Mouse (Mus musculus): ENCODE results near the gene Gm20388. TPM values are rescaled to one million over a fixed set of nuclear protein-coding genes. Genes with fewer than 3 reads are reported as not detected.

The Gm20388 gene
- total RNA-seq, 2 experiments from 2014 or later, result 2.2 to 7.6 TPM

DNA sequence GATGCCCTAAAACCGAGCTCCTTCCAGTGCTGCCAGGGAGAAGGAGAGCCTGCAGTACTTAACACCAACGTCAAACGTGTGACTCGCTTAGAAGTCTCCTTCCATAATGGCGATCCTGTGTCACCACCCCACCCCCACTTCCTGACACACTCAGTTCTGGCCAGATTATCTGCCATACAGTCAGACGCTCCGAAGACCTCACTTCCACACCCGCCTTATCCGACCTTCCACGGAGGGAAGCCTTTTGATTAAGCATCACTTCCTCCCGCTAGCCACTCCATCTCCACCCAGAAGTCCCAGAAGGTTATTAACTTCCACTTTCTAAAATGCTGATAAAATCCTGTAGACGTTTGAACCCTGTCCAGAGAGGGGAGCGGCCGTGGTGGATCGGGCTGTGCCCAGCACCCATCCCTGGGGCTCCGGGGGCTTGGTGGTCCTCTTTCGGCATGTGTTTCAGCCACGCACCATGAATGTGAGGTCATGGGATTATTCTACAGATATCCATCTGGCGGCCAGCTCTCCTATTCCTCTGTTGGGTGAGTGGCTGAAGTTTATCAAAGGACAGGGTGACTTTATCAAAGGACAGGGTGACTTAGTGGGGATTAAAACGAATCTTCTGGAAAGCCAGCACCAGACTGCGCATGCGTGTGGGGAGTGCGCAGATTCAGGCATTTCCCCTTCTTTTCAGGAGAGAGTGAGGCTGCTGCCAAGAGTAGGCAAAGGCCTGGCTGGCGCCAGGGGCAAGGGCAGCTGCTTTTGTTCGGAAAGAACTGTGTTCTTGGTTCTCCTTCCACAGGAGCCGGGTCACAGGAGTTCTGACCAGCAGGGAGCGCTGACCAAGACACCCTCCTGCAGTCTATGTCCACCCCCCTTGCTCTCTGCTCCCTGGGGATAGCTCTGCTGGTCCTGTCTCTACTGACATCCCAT lies 1260.2 kb downstream of the Gm20388 start:
- Histone ChIP-seq H3K27ac (no peak overlapping the region), H3K4me3 (no peak overlapping the region)
- peak; percentile 46 for TF ChIP-seq CTCF (conservative IDR thresholded peaks at IDR 0.05)
- DNase-seq (ENCODE audit: low spot score in 2 of 2), result peak; percentile 12 to 26

DNA sequence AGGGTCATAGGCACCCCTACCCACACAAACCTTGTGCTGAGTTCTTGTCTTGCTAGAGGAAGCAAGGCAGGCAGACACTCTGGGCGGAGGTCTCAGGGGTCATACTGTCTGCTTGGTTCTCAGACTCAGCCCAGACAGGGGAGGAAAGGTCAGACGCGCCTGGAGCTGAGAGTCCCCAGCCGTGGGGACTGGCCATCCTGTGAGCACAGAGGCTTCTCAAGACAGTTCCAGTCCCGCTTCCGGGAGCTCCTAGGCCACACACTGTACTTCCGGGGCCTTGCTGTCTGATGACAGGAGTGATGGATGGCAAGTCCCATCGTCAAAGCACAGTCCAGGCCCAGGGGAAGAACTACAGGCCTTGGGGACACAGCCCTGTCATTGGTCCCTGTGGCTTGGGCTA lies 1261.9 kb downstream of the Gm20388 start:
- no peak for DNase-seq (ENCODE audit: low spot score in 2 of 2)
- Histone ChIP-seq H3K4me3 (no peak overlapping the region), H3K27ac (no peak overlapping the region)
- TF ChIP-seq CTCF (conservative IDR thresholded peaks at IDR 0.05), result no peak

DNA sequence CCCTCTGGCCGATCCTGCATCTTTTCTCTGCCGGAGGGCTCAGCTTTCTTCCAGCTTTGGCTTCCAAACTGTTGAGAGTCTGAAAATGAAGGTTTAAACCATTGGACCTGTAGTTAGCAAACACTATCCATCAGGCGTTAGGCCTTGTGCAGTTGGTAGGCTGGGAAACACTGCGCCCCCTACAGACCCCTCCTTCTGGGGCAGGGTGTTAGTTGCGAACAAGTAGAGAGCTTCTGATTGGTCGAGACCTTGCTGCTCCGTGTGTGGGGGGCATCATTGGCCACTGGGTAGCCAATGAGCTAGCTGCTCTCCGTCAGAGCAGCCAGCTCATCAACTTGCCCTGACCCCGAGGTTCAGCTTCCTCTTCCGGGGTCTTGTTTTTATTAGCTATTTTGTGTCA lies 1263.5 kb downstream of the Gm20388 start:
- no peak for DNase-seq (ENCODE audit: low spot score in 2 of 2)

DNA sequence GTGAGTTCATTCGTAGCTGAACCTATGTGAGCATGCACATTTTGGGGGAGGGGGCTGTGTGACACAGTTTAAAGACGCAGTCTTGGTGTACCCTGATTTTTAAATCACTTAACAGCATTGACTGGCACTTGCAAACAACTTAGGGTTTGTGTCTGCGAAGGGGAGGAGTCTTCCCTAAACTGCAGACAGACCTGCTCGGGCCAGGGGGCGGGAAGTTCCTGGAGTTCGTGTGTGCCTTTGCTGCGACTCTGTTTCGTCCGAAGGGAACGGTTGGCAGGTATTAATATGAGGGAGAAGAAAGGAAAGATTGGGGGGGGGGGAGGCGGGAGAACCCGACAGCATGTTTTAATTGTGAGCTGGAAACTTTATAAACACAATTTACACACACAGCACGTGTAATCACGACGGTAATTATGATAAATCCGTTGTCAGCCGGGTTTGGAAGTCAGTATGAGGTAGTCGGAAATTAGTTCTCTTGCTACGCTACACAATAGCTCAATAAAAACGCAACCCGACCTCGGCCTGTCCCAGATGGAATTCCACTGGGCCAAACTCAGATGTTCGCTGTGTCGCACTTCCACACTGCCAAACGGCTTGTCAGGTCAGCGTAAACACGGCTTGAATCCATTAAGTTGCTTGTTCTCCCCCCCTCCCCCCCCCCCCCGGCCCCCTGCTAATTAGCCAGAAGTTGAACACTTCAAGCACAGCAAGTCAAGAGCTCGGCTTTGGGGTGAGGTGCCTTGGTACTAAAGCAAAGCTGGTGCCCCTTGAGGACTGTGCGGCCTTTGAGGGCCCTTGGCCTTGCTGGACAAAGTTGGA lies 1264.3 kb downstream of the Gm20388 start:
- Histone ChIP-seq H3K27ac (no peak overlapping the region), H3K4me3 (no peak overlapping the region)
- no peak for DNase-seq (ENCODE audit: low spot score in 2 of 2)
- no peak for TF ChIP-seq CTCF (conservative IDR thresholded peaks at IDR 0.05)

More for the DNA sequence above, 1263.5 kb downstream of the Gm20388 start:
- Histone ChIP-seq H3K4me3 (no peak overlapping the region), H3K27ac (no peak overlapping the region)
- TF ChIP-seq CTCF (conservative IDR thresholded peaks at IDR 0.05), result no peak

DNA sequence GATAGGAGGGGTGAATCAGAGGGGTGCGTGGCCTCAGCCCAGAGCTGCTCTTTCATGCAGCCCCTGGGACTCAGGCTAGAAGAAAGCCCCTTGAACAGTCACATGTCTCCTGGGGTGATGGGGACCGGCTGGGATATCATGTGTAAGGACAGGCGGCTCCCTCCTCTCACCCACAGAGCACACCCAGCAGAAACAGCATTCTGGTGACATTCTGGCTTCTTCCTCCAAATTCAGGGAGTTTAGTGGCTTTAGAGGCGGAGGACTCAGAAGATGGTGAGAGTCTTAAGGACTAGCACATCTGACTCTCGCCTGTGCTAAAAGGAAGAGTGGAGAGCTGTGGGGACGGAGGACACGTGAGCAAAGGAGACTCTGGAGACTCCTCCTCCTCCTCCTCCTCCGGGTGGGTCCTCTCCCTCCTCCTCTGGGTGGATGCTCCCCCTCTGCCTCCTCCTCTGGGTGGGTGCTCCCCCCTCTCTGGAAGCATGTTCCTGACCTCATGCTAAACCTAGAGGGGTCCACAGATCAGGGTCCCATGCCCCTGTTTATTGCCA lies 1265.0 kb downstream of the Gm20388 start:
- Histone ChIP-seq H3K4me3 (no peak overlapping the region), H3K27ac (no peak overlapping the region)
- no peak for DNase-seq (ENCODE audit: low spot score in 2 of 2)
- TF ChIP-seq CTCF (conservative IDR thresholded peaks at IDR 0.05), result no peak

DNA sequence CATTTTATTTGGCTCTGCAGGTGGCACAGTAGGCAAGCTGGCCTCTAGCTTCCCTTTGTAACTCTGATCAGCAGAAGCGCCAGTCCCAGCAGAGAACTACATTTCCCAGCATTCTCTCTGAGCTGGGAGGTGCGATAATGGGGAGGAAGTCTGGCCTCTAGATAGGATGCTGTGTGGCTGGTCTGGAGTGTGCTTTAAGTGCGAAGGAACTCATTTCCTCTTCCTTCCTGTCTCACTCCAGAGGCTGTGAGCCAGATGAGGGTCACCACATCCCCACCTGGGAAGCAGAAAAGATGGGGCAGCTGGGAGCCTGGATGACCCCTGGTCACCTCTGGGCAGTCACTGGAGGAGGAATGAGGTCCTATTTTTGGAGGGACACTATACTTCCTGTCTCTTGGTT lies 1265.7 kb downstream of the Gm20388 start:
- TF ChIP-seq CTCF (conservative IDR thresholded peaks at IDR 0.05), result no peak
- DNase-seq (ENCODE audit: low spot score in 2 of 2), result no peak
- H3K4me3 ChIP-seq, result no peak overlapping the region
- H3K27ac ChIP-seq, result no peak overlapping the region

DNA sequence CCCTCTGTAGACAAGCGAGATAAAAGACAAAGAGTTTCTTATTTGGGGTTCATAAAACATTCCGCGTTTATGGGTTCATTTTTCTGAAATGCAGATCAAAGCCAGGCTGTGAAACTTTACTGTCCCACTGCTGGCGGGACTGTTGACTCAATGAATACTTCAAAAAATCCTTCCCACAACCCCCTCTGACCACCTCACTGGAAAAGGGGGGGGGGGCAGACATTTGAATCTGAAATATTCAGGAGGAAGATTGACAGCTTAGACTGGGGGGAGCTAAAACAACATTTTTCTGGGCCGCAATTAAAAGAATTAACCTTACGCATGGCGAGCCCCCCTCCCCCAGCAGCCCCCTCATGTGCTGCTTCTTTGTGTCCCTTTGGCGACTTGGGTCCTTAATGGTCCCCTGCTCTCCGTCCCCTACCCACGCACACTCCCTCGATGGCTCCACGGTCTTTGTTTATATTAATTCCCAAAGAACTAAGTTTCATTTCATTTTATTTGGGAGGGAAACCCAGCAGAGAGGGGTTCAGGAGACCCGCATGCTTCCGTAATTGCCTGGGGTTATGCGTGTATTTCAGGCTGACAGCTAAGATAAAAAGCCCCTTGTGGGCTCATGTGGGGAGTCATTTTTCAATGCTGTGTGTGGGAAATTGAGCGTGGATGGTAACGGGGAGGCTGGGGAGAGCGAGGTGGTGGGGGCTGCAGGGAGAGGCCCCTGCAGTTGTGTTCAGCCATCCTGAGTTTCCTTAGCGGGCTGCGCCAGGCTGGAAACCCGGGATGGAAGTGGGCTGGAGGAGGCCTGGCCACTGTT lies 1270.0 kb downstream of the Gm20388 start:
- Histone ChIP-seq H3K4me3 (no peak overlapping the region), H3K27ac (no peak overlapping the region)
- no peak for DNase-seq (ENCODE audit: low spot score in 2 of 2)
- TF ChIP-seq CTCF (conservative IDR thresholded peaks at IDR 0.05), result no peak

DNA sequence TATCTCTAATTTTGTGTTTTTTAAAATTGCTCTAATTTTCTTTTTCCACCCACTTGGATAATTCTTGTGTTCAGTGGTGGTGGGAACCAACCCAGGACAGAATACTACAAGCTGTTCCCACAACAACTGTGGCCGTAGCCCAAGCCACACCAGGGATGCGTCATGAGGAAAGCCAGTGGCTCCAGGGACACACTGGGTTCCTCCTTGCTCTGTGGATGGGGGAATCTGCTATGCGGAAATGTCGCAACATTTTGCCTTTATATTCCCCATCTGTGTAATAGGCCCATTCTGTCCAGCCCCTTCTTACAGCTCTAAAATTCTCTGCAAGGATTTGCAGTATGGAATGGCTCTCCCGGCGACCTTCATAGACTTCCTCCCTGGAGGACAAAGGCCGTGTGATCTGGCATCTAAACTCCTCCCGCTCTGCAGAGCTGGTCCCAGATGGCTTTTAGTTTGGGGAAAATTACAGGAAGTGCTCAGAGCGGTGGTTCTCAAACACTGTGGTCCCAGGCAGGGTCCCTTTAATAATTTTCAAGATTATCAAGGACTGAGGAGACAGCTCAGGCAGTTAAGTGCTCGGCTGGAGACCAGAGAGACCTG lies 1270.7 kb downstream of the Gm20388 start:
- no peak overlapping the region for H3K27ac ChIP-seq
- TF ChIP-seq CTCF (conservative IDR thresholded peaks at IDR 0.05), result no peak
- no peak overlapping the region for H3K4me3 ChIP-seq
- no peak for DNase-seq (ENCODE audit: low spot score in 2 of 2)

DNA sequence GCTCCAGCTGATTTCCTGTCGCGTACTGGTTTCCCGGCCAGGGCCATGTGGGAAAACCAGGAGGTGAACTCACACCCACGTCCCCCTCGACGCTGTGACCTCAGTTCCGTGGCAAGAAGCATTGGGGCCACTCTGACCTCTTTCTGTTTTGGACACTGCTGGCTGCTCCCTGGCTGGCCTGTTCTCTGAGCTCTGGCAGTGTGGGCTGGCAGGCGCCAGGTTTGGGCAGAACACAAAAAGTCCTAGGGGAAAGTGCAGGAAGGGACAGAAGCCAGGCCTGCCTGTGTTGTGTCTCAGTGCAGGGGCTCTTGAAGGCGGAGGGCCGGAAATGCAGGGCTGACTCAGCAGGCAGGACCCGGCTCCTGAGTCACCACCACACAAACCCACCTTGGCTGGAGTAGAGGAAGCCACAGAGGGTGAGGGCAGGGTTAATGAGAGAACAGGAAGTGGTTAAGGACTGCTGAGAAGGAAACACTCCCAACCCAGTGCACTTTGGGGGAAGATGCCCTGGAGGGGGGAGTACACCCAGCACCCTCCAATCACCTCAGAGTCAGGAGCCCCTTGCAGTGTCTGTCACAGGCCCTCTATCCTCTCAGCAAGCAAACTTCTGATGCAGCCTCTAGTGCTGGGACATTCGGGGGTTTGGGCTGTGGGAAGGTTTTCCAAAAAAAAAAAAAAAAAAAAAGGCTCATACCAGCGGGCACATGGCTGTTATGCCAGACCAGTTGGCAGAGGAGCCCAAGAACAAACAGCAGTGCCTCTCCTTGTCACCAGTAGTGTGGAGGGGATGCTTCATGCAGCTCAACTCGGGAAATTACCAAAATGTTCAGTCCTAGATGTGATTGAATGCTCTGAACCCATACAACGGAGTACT lies 1277.1 kb downstream of the Gm20388 start:
- H3K27ac ChIP-seq, result no peak overlapping the region
- no peak for TF ChIP-seq CTCF (conservative IDR thresholded peaks at IDR 0.05)
- peak in 1 of 2 experiments; percentile 18 for DNase-seq (ENCODE audit: low spot score in 2 of 2)
- H3K4me3 ChIP-seq, result no peak overlapping the region

DNA sequence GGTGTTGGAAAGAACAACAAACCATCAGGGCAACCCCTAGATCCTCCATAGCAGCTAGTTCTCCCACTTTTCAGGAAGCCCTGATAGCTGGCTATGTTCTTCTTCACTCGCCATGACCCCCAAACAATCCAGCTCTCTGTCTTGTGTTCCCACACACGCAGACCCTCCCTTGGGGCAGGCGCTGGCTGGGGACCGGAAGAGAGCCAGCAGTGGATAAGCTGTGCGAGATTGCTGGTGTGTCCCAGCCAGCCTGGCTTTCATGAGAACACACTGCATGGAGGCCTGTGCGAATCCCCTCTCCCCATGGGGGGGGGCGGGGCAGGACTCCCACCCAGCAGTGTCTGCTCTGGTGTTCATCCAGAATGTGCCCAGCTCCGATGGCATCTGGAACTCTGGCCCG lies 1278.4 kb downstream of the Gm20388 start:
- no peak for DNase-seq (ENCODE audit: low spot score in 2 of 2)
- no peak overlapping the region for H3K4me3 ChIP-seq
- no peak for TF ChIP-seq CTCF (conservative IDR thresholded peaks at IDR 0.05)
- H3K27ac ChIP-seq, result no peak overlapping the region

DNA sequence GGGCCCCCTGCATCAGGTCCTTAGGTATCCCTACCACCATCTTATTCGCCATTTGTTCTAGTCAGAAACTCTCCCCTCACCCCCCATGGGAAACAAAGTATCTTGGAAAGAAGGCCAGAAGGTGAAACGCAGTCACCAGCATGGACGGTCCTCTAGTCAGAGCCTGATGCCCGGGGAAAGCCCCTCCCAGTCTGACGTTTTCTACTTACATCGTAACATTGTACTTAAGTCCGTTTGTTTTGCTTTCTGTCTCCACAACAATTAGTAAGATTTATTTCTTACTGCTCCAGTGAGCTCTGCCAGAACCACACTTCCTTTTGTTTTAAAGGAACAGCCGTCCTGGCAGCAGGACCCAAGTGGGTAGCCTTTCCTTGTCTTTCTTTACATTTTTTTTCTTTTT lies 1281.8 kb downstream of the Gm20388 start:
- no peak for DNase-seq (ENCODE audit: low spot score in 2 of 2)
- Histone ChIP-seq H3K27ac (no peak overlapping the region), H3K4me3 (no peak overlapping the region)
- no peak for TF ChIP-seq CTCF (conservative IDR thresholded peaks at IDR 0.05)
